Mouse (Mus musculus): ENCODE results near the gene Fam84b. TPM values are rescaled to one million over a fixed set of nuclear protein-coding genes. Genes with fewer than 3 reads are reported as not detected.

Fam84b gene
- polyA plus RNA-seq, 1 experiment = 0.01 TPM

GRCm38 (mm10) chr15:60826226-60826625 lies 27.4 kb downstream of the Fam84b start:
- no peaks in the 10 kb centered on the region for H3K79me2 ChIP-seq (ENCODE audit: control insufficient read depth, insufficient read depth)
- H3K27me3 ChIP-seq (ENCODE audit: control insufficient read depth, insufficient read depth, insufficient read length) = peaks cover 29% of the 10 kb centered on the region
- no peak overlapping the region for H3ac ChIP-seq (ENCODE audit: control insufficient read depth, insufficient read length, low read depth)
- TF ChIP-seq USF1 (IDR thresholded peaks at IDR 0.05; ENCODE audit: low read depth) (no peak), CEBPB (IDR thresholded peaks at IDR 0.05; ENCODE audit: low read depth) (no peak), MAX (IDR thresholded peaks at IDR 0.05) (no peak), MYOD1 (IDR thresholded peaks at IDR 0.05; ENCODE audit: control insufficient read depth, insufficient read length, low read depth) (no peak), CTCF (IDR thresholded peaks at IDR 0.05; ENCODE audit: control insufficient read depth, insufficient read depth, insufficient read length) (no peak), FOSL1 (IDR thresholded peaks at IDR 0.05; ENCODE audit: insufficient read depth, low read length, poor library complexity, severe bottlenecking) (no peak), MYOG (IDR thresholded peaks at IDR 0.05; ENCODE audit: control insufficient read depth, extremely low read depth, insufficient read length) (no peak)
- no peak overlapping the region for H3K4me3 ChIP-seq (ENCODE audit: insufficient read depth, poor library complexity, severe bottlenecking)
- no peaks in the 10 kb centered on the region for H3K36me3 ChIP-seq (ENCODE audit: control insufficient read depth, insufficient read depth)
- H3K79me3 ChIP-seq (ENCODE audit: low read depth) = no peaks in the 10 kb centered on the region

- Histone ChIP-seq H3K4me3 (ENCODE audit: insufficient read depth, poor library complexity, severe bottlenecking) (peak overlapping the region; percentile 19), H3K27me3 (ENCODE audit: control insufficient read depth, insufficient read depth, insufficient read length) (peaks cover 29% of the 10 kb centered on the region), H3K79me3 (ENCODE audit: low read depth) (no peaks in the 10 kb centered on the region), H3K36me3 (ENCODE audit: control insufficient read depth, insufficient read depth) (no peaks in the 10 kb centered on the region), H3ac (ENCODE audit: control insufficient read depth, insufficient read length, low read depth) (peak overlapping the region; percentile 61), H3K79me2 (ENCODE audit: control insufficient read depth, insufficient read depth) (no peaks in the 10 kb centered on the region)
- TF ChIP-seq USF1 (IDR thresholded peaks at IDR 0.05; ENCODE audit: low read depth) (no peak), FOSL1 (IDR thresholded peaks at IDR 0.05; ENCODE audit: insufficient read depth, low read length, poor library complexity, severe bottlenecking) (no peak), MYOG (IDR thresholded peaks at IDR 0.05; ENCODE audit: control insufficient read depth, extremely low read depth, insufficient read length) (no peak), CTCF (IDR thresholded peaks at IDR 0.05; ENCODE audit: control insufficient read depth, insufficient read depth, insufficient read length) (no peak), CEBPB (IDR thresholded peaks at IDR 0.05; ENCODE audit: low read depth) (no peak), MYOD1 (IDR thresholded peaks at IDR 0.05; ENCODE audit: control insufficient read depth, insufficient read length, low read depth) (no peak), MAX (IDR thresholded peaks at IDR 0.05) (no peak)
Observed at GRCm38 (mm10) chr15:60824751-60825227, 28.8 kb downstream of the Fam84b start.

GRCm38 (mm10) chr15:60823870-60824709 lies 29.5 kb downstream of the Fam84b start:
- H3K4me3 ChIP-seq (ENCODE audit: insufficient read depth, poor library complexity, severe bottlenecking) = peak overlapping the region; percentile 19
- TF ChIP-seq MYOD1 (IDR thresholded peaks at IDR 0.05; ENCODE audit: control insufficient read depth, insufficient read length, low read depth) = no peak
- no peak for TF ChIP-seq CTCF (IDR thresholded peaks at IDR 0.05; ENCODE audit: control insufficient read depth, insufficient read depth, insufficient read length)
- TF ChIP-seq MYOG (IDR thresholded peaks at IDR 0.05; ENCODE audit: control insufficient read depth, extremely low read depth, insufficient read length) = no peak
- no peak for TF ChIP-seq USF1 (IDR thresholded peaks at IDR 0.05; ENCODE audit: low read depth)
- TF ChIP-seq FOSL1 (IDR thresholded peaks at IDR 0.05; ENCODE audit: insufficient read depth, low read length, poor library complexity, severe bottlenecking) = no peak
- TF ChIP-seq CEBPB (IDR thresholded peaks at IDR 0.05; ENCODE audit: low read depth) = no peak
- no peak for TF ChIP-seq MAX (IDR thresholded peaks at IDR 0.05)
- H3K36me3 ChIP-seq (ENCODE audit: control insufficient read depth, insufficient read depth) = no peaks in the 10 kb centered on the region
- H3K27me3 ChIP-seq (ENCODE audit: control insufficient read depth, insufficient read depth, insufficient read length) = peaks cover 29% of the 10 kb centered on the region
- peak overlapping the region; percentile 61 for H3ac ChIP-seq (ENCODE audit: control insufficient read depth, insufficient read length, low read depth)
- no peaks in the 10 kb centered on the region for H3K79me2 ChIP-seq (ENCODE audit: control insufficient read depth, insufficient read depth)
- no peaks in the 10 kb centered on the region for H3K79me3 ChIP-seq (ENCODE audit: low read depth)

DNA sequence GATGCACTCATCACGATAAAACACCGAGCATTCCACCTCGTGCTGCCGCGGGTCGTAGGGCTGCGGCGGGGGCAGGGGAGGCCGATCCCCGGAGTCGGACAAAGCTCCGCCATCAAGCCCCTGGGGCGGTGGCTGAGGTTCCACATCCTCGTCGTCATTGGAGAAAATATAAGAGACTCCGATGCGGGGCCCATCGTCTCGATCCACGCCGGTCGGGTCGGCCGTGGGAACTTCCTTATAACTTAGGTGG lies 30.0 kb downstream of the Fam84b start:
- no peak overlapping the region for H3ac ChIP-seq (ENCODE audit: control insufficient read depth, insufficient read length, low read depth)
- no peaks in the 10 kb centered on the region for H3K79me2 ChIP-seq (ENCODE audit: control insufficient read depth, insufficient read depth)
- no peaks in the 10 kb centered on the region for H3K36me3 ChIP-seq (ENCODE audit: control insufficient read depth, insufficient read depth)
- H3K79me3 ChIP-seq (ENCODE audit: low read depth) = no peaks in the 10 kb centered on the region
- no peak for TF ChIP-seq CTCF (IDR thresholded peaks at IDR 0.05; ENCODE audit: control insufficient read depth, insufficient read depth, insufficient read length)
- no peak for TF ChIP-seq USF1 (IDR thresholded peaks at IDR 0.05; ENCODE audit: low read depth)
- TF ChIP-seq MAX (IDR thresholded peaks at IDR 0.05) = no peak
- TF ChIP-seq MYOD1 (IDR thresholded peaks at IDR 0.05; ENCODE audit: control insufficient read depth, insufficient read length, low read depth) = no peak
- no peak for TF ChIP-seq CEBPB (IDR thresholded peaks at IDR 0.05; ENCODE audit: low read depth)
- no peak for TF ChIP-seq MYOG (IDR thresholded peaks at IDR 0.05; ENCODE audit: control insufficient read depth, extremely low read depth, insufficient read length)
- TF ChIP-seq FOSL1 (IDR thresholded peaks at IDR 0.05; ENCODE audit: insufficient read depth, low read length, poor library complexity, severe bottlenecking) = no peak
- H3K4me3 ChIP-seq (ENCODE audit: insufficient read depth, poor library complexity, severe bottlenecking) = peak overlapping the region; percentile 19
- peaks cover 29% of the 10 kb centered on the region for H3K27me3 ChIP-seq (ENCODE audit: control insufficient read depth, insufficient read depth, insufficient read length)

GRCm38 (mm10) chr15:60822803-60823619 lies 30.6 kb downstream of the Fam84b start:
- Histone ChIP-seq H3K79me3 (ENCODE audit: low read depth) (no peaks in the 10 kb centered on the region), H3K36me3 (ENCODE audit: control insufficient read depth, insufficient read depth) (no peaks in the 10 kb centered on the region), H3K79me2 (ENCODE audit: control insufficient read depth, insufficient read depth) (no peaks in the 10 kb centered on the region), H3ac (ENCODE audit: control insufficient read depth, insufficient read length, low read depth) (no peak overlapping the region), H3K4me3 (ENCODE audit: insufficient read depth, poor library complexity, severe bottlenecking) (peak overlapping the region; percentile 19), H3K27me3 (ENCODE audit: control insufficient read depth, insufficient read depth, insufficient read length) (peaks cover 29% of the 10 kb centered on the region)
- TF ChIP-seq CEBPB (IDR thresholded peaks at IDR 0.05; ENCODE audit: low read depth) (no peak), MAX (IDR thresholded peaks at IDR 0.05) (peak; percentile 61)

All from C2C12 (cell line).